Mouse (Mus musculus): ENCODE data around the gene Atp5h.

The Atp5h gene

DNA sequence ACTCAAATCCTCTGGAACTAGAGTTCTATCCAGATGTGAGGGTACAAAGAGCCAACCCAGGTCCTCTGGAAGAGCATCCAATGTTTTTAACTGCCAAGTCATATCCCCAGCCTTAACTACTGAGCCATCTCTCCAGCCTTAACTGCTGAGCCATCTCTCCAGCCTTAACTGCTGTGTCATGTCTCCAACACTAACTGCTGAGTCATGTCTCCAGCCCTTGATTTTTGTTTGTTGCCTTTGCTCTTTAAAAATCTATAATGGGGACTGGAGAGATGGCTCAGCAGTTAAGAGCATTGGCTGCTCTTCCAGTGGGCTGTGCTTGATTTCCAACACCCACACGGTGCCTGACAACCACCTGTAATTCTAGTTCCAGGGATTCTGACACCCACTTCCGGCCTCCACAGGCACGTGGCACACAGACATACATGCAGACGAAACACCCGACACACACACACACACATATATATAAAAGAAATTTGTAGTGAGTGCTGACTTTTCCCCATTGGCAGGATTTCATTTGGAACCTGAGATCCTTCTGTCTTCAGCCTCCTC lies 17.9 kb upstream of the Atp5h start:
- DNase-seq (ENCODE audit: low spot score in 2 of 2), result no peak

DNA sequence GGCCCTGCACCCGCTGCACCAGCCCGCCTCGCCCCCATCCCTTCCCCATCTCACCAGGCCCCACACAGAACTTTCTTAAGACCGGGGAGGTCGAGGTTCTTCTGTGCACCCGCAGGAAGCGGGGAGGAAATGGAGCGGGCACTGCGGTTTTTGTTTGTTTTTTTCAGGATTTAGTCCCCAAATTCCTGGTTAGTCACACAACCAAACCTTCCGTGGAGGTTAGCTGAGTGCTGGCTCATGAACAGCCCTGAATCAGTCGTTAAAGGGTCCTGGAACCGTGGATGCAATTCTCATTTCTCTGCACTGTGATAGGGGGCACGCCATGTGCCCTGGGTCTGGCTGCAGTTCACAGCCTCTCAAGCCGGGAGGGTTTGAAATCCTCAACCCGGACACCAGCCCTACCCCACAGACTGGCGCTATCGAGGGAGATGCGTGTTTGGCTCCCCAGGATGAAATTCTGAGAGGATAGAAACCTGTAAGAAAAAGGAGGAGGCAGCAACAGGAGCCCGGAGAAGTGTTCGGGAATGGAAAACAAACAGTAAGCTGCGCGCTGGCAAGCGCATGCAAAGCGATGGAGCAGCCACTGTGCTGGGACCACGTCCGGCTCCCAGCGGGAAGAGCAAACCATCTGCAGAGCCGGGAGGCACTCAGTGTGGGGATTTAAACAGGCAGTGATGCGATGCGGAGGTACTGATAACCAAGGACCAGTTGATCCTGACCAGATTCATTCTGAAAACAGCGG lies 16.0 kb upstream of the Atp5h start:
- no peak for DNase-seq (ENCODE audit: low spot score in 2 of 2)

DNA sequence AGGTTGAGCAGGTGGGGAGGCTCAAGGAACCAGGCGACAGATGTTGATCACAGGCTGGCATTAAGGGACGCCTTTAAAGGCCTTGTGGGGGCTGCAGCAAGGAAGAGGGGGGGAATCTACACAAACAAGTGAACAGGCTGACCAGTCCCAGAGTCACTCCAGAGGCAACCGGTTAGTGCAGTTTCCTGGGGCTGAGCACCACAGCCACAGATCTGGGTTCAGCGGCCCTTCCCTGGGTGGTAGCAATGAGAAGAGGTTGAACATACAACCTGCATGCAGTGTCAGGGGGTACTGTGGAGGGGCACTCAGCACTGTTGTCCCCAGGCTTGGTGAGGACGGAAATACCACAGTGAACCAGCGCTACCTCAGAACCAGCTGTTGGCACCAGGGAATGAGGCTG lies 13.6 kb upstream of the Atp5h start:
- DNase-seq (ENCODE audit: low spot score in 2 of 2), result no peak

DNA sequence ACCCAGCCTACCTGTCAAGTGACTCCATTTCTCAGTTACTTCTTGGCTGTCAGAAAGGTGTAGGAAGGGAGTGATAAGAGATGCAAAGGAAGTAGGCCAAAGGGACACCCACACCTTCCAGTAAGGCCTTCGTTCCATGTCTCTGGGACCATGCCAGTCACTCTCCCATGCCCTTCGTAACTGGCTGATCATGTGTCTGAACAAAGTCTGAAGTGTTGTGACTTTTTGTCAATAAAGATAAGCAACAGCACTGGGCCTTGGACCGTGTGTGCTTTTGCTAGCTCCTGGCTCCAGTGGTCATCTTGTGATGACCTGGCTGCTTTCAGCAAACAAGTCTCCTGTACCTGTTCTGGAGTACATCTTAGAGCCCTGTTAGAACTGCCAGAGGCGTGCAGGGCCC lies 13.1 kb upstream of the Atp5h start:
- DNase-seq (ENCODE audit: low spot score in 2 of 2), result no peak

DNA sequence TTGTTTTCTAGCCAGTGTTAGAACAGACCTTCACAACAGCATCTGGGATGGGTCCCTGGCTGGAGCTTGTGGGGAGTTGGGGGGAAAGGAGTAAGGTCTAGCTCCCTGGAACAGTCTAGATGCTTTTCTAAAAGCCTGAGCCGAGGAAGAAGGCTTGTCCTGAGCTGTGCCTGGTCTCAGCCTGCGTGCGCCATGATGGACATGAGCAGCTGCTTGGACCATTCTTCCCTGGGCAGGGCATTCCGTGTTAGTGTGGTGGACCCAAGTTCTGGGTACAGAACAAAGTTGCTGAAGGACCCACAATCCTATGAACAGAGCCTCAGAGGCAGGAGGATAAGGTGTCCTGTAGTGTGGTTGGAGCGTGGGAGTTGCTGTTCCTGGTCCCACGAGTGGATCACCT lies 10.8 kb upstream of the Atp5h start:
- no peak for DNase-seq (ENCODE audit: low spot score in 2 of 2)

DNA sequence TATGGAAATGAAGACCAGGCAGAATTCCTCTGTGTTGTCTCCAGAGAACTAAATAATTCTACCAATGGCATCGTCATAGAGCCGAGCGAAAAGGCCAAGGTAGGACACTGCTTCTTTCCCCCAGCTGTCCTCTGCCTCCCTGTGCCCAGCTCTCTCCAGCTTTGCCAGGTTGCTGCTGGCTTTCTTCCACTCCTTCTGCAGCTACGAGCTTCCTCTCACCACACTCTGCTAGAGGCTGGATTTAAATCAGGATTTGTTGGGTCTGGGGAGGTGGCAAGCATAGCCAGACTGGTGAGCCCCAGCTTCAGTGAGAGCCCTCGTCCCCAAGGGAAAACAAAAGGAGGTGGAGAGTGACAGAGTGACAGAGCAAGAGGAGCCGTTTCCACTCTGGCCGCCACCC lies 9.5 kb upstream of the Atp5h start:
- DNase-seq (ENCODE audit: low spot score in 2 of 2), result no peak

DNA sequence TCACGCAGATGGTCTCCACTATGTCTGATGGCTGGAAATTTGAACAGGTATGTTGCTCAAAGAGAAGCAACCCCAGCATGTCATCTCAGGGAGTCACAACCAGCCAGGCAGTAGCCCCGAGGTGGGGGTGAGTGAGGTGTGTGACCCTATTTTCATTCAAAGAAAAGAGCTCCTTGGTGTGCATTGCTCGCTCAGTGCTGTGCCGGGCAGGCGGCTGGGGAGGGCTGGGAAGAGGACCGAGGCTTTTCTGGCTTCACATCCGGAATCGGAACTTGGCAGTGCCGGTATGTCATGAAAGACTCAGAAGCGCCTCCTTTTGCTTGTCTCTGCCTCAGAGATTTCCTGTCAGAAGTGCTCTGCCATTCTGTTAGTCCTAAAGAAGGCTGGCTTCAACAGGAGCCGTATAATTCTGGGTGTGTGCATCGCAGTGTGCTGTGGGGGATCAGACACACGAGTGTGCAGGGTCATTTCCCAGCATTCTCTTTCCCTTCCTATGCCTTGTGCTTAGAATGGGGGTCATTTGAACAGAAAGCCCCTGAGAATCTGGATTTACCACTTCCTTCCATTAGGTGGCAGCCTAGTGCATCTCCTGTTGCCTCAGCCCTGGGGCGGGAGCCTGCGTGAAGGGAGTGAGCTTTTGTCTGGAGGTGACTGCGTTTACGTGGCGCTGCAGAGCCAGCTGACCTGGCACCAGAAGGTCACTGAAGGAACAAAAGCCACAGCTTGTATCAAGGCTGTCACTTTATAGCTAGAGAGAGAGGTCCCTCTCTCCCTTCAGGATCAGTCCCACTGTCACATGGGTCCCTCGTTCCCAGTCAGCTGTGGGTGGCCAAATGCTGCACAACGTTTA lies 7.9 kb upstream of the Atp5h start:
- peak; percentile 47 to 58 for DNase-seq (ENCODE audit: low spot score in 2 of 2)

DNA sequence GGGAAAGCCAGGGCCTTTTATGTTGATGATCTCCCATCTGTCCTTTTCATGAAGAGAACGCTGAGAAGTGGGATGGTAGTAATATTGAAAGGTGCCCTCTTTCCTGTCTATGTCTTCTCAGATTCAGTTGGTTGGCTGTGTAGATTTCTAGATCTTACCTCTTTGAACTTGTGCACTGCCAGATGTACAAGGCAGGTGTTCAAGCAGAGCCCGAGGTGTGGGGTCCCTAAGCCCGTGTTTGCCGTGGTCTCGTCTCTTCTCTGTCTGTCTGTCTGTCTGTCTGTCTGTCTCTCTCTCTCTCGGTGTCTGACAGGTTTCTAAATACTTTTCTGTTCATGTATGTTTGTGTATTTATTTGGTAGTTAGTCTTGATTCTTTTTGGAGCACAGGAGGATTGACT lies 5.9 kb upstream of the Atp5h start:
- no peak for DNase-seq (ENCODE audit: low spot score in 2 of 2)

DNA sequence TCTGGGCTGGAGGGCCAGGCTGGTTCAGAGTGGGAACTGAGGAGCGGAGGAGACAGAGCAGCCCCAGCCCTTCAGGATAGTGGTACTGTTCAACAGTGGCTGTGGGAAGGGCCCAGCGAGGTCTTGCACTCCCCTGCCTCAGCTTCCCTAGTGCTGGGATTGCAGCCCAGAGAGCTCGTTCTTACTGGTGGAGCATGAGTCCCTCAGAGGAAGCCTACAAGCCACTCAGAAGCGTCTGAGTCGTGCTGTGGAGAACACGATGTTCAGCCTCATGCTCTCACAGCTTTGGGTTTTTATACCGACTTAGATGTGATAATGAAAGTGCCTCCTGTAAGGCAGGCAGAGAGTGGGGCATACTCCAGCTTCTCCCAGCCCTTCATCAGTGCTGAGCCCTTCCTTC lies 4.9 kb upstream of the Atp5h start:
- no peak for DNase-seq (ENCODE audit: low spot score in 2 of 2)

DNA sequence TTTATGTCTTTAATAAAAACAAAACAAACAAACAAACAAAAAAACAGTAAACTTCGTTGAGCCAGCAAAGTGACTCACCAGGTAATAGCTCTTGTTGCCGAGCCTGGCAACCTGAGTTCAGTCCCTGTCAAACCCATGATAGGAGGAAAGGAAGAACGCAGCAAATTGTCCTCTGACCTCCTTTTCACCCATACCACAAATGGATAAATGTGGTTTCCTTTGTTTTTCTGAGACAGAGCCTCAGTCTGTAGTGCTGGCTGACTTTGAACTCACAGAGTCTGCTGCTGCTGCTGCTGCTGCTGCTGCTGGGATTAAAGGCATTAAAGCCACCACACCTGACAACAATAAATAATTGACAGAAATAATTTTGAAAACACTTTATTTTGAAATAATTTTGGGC lies 3.3 kb upstream of the Atp5h start:
- no peak for DNase-seq (ENCODE audit: low spot score in 2 of 2)

DNA sequence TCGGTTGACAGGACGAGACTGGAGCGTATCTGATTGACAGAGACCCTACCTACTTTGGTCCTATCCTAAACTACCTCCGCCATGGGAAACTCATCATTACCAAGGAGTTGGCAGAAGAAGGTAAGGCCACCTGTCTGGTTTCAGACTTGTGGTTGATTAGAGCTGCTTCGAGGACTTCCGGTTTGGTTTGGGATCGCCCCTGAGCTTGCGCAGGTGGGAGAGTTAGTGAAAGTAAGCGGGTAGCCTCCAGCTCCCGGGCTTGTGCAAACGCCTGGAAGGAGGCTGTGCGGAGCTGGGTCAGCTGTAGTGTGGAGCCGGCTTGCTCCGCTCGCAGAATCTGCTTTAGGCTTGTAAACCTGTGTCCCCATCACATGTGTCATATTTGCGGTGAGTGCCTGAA lies 2.2 kb upstream of the Atp5h start:
- no peak for DNase-seq (ENCODE audit: low spot score in 2 of 2)

DNA sequence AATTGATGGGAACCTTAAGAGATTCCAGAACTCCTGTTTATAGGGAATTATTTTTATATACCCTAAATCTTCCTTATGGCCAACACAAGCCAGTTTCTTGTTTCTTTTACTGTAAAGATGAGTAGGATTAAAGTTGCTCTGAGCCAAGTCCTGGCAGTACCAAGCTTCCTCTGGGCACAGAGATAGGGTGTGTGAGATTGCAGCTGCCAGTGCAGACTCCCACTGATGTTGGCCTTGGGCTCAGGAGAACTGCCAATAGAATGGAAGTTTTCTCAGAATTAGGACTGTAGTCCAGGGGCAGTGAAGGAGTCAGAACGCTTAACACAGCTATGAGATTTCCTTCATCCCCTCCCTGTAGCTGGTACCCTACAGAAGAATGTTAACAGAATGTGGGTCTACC lies 1.6 kb upstream of the Atp5h start:
- DNase-seq (ENCODE audit: low spot score in 2 of 2), result no peak

DNA sequence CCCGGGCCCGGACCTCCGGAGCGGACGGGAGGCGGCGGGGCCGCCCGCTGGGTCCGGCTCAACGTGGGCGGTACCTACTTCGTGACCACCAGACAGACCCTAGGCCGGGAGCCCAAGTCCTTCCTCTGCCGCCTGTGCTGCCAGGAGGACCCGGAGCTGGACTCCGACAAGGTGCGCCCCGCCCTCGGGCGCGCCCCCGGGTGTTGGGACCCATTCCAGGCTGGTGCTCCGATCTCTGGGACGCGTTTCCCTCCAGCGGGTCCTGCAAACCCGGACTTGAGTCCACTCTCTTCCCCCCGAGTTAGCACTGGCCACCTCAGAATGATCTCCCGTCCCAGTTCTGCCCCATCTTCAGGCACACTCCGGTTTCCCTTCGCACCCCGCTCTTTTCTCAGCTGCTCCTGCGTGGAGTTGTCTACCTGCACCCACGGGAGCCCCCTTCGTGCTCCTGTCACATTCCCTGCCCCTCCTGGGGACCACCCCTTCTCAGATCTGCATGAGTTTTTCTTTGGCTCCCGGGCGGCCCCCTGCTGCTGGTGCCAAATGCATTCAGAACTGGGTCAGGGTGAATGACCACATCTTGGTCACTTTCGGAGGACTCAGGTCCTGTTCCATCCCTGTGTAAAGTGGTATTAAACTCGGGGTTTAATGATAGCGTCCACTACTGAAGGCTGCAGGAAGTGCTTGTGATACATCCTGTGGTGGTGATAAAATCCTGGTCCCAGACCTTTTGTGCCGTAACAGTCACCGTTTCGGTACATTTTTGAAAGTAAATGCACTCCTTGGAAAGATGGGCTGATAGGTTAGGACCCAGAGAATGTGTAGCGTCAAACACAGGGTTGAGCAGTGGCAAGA lies 801 bp upstream of the Atp5h start:
- DNase-seq (ENCODE audit: low spot score in 2 of 2), result peak; percentile 11 to 15

DNA sequence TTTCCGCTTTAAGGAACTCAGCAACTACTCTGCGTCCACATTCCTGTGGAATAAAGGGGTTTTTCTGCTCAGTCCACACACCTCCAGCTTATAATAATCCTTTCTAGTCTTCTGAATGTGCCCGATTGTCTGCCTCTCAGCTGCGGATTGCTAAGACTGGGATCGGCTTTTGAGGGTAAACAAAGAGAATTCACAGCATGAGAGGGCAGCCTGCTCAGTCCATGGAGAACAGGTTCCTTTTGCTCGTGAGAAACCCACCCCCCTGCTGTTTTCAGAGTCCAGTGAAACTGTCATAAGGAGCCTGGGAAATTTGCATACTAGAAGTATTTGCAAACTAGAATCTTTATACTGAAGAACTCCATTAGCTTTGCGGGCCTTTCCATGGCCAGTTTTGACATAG lies 10.2 kb downstream of the Atp5h start:
- DNase-seq (ENCODE audit: low spot score in 2 of 2), result no peak

DNA sequence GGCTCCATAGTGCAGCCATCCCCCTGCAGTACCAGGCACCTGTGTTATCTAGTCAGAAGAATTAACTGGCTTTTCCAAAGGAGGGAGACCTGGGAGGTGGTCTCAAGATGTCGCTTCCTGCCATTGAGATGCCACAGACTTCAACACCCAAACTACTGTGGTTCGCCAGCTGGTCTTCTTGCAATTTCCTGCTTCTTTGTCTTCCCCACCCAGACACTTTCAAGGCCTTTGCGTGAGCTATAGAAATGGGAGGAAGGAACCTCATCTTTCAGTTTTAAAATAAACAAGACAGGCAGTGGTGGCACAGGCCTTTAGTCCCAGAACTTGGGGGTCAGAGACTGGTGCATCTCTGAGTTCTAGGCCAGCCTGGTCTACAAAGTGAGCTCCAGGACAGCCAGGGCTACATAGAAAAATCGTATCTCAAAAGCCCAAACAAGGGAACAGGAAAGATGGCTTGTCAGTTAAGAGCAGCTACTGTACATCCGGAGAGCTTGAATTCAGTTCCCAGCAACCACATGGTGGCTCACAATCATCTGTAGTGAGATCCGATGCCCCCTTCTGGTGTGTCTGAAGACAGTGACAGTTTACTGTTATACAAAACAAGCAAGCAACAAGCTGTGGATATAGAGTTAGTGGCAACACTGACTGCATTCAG lies 11.4 kb downstream of the Atp5h start:
- peak; percentile 21 to 29 for DNase-seq (ENCODE audit: low spot score in 2 of 2)

DNA sequence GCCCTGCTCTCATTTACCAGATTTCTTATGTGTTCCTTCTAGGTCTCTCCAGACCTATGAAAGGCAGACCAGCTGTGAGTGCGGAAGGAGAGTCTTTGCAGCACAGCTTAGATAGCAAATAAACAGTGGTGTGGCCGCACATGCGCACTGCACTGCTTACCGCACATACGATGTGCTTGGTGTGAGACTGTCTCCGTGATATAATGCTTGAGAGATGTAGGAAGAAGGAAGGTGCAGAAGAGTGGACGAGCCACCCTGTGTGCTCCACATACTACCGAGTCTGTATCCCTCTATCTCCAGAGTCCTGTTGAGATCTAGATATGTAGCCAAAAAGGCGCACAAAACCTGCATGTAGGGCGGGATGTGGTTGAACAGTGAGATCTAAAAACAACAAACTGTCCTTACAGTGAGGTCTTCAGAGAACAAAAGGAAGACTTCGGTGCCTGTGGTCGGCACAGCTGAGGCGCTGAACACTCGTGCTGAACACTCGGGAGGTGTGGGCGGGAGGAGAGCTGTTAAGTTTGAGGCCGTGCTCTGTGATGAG lies 12.8 kb downstream of the Atp5h start:
- DNase-seq (ENCODE audit: low spot score in 2 of 2), result peak; percentile 52 to 55

DNA sequence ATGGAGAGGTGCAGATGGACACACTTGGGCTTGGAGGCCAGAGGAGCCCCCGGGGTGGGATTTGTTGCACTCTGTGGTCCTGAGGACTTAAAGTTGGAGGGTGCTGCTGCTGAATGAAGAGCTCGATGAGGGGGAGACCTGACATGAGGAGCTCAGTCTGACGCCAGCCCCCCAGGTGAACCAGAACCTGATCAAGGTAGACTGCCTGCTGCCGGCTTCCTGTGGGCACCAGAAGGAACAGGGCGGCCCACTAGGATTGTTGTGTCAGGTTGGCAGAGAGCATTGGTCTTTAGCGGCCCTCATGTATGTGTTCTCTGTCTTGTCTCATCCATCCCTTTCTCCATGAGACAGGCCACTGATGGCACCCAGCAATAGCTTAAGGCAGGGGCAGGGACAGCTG lies 14.0 kb downstream of the Atp5h start:
- no peak for DNase-seq (ENCODE audit: low spot score in 2 of 2)

DNA sequence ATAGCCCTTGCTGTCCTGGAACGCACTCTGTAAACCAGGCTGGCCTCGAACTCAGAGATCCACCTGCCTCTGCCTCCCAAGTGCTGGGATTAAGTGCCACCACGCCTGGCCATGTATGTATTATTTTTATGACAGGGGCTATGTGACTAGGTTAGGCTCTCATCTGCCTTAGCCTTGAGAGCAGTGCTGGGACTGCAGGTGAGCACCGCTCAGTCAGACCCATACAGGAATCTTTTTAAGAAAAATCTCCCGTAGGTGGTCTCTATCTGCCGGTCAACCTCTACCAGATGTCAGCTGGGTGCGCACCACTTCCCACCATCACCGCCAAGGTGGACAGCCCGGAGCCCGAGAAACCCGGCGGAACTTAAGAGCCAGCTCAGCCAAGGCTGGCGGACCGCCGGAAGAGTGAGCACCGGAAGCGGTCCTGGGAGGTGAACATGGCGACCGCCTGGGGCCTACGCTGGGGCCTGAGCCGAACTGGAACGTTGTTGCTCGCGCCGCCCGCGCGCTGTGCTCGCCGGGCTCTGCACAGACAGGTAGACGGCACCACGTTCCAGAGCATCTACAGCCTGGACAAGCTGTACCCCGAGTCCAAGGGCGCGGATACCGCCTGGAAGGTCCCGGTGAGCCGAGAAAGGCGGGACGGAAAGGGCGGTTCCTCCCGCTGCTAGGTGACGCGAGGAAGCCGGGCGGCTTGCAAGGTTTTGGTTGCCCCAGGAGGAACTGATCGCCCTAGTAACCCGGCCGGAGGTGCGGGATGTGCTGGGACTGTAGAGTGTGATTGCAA lies 16.2 kb downstream of the Atp5h start, which contains the start of gene Mrpl58:
Gene Mrpl58 (plus strand): TSS at position 415 of the 787 bp plus-strand sequence.
- DNase-seq (ENCODE audit: low spot score in 2 of 2), result peak; percentile 77 to 81

DNA sequence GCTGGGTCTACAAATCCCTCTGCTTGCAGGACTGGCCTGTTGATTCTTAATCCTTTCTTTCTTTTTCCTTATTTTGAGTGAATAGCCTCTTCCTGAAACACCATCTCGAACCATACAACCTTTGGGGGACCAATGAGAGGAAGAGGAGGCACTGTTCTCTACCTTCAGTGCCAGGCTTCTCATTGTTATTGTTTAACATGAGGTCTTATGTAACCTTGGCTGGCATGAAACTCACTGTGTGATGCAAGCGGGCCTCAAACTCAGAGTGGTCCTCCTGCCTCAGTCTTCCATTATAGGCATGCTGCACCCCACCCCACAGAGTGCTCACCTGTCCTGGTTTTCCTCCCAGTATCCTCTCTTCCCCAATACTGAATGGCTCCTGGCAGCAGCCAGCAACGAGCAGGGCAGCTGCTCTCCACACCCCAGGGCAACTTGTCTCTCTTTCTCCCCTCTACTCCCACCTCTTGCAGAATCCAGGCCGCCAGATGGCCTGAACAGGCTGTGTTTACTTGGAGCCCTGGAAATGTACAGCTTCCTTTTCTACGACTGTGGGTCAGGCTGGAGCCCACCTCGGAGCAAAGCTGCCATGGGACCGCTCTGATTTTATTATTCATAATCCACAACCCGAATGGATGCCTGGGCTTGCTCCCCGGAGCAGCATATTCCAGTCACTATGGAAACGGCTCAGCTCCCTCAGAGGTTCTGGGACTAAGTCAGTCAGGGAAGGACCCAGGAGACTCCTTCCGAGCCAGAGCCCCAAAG lies 19.0 kb downstream of the Atp5h start:
- no peak for DNase-seq (ENCODE audit: low spot score in 2 of 2)

DNA sequence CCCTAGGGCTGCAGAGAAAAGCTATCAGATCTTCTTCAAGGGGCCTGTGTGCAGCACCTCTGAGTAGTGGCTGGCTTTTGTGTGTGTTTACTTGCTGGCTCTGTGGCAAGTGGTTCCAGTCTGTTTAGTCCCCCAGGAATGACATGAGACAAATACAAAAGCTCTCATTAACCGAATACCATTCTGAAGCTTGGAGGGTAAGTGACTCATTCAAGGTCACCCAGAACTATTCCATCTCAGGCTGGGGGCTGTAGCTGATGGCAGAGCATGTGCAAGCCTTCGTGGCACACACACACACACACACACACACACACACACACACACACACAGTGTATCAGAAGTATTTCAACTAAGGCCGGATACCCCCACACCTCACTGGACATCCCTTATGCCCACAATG lies 19.6 kb downstream of the Atp5h start:
- no peak for DNase-seq (ENCODE audit: low spot score in 2 of 2)
